Mouse (Mus musculus) spleen, embryonic (tissue): ENCODE measurements around the gene Ryk.

Experiments
- CTCF ChIA-PET: fragments of 350-600 bp; sonication (Branson Sonifier 250); formaldehyde crosslinking; loops from one replicate; lab custom pipeline; 2022; lab: Charles Lee

Gene Ryk

DNA sequence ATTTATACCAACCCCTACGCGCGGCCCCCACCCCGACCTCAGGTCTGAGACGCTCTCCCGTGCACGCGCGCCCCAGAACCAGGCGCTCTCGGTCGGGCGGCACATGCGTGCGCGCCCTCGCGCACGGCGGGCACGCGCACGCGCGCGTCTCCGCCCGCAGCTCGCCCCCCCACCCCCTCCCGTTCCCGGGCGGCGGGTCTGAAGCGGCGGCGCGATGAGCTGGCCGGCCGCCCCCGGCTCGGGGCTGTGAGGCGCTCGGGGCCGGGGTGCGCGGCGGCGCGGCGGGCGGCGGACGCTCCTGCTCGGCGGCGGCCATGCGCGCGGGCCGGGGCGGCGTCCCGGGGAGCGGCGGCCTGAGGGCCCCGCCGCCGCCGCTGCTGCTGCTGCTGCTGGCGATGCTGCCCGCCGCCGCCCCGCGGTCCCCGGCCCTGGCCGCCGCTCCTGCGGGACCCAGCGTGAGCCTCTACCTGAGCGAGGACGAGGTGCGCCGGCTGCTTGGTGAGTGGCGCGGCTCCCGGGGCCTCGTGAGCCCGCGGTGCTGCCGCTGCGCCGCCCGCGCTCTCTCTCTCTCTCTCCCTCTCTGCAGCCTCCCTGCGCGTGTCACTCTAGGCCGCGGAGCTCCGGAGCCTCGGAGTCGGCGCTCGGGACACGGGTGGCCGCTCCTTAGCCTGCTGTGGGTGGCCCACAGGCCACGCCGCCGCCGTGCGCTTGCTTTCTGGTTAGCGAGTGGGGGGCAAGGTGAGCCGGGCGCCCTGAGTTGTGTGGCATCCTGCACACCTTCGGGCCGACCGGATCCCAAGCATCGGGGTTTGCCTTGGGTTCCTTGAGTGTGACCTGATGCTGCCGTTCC is at the start of gene Ryk:
Ryk (plus strand) TSS at position 176 of the 850 bp plus-strand sequence.
- CTCF ChIA-PET = no interaction called here

DNA sequence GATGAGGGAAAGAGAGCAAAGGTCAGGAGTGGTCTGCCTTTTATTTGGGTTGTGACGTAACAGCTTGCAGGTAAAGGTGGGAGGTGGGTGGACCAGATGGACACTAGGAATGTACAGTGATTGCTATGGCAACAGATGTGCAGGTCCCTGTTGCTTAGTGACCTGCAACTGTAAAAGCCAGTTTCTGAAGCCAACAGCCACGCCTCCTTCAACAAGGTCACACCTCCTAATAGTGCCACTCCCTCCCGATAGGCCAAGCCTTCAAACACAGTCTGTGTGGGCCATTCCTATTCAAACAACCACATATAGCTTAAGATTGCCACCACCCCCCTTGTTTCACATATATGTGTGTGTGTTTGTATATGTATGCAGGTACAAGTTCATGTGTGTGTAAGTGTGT is 45.2 kb upstream of the Ryk start:
- CTCF ChIA-PET = no interaction called here

DNA sequence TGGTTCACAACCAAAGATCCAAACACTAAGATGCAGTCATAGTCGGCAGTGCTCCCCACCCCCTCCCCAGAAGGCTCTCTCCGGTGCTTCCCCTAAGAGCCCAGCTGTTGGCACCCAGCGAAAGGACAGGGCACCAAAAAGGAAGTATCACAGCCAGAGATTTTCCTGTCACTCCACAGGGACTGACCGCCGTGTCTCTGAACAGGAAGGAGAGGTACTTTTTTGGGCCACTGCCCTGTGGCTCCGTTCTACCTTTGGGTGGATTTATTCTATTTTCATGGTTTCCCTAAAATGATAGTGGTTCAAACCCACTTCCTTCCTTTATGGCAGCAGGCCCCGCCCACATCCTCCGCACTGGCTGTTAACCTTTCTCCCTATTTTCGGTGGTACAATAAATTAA is 42.9 kb upstream of the Ryk start:
- CTCF ChIA-PET = no interaction called here

DNA sequence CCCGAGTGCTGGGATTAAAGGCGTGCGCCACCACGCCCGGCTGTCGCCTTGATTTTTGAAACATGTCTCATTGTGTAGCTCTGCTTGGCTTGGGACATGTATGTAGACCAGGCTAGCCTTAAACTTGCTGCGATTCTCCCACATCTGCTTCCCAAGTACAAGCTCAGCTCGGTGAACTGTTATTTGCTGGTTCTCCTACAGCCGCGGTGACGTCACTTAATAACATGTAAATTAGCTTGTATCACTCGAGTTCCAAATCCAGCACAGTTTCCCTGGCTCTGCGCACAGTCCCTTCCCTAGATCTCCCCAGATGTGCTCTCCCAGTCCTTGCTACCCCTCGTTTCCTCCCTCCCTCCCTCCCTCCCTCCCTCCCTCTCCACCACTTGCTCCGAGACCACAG is 41.9 kb upstream of the Ryk start:
- CTCF ChIA-PET = interaction anchor here (0.5 kb wide), 1 partner anchor 694 kb away, joined by 3 read pairs; no protein-coding TSS in a partner anchor

DNA sequence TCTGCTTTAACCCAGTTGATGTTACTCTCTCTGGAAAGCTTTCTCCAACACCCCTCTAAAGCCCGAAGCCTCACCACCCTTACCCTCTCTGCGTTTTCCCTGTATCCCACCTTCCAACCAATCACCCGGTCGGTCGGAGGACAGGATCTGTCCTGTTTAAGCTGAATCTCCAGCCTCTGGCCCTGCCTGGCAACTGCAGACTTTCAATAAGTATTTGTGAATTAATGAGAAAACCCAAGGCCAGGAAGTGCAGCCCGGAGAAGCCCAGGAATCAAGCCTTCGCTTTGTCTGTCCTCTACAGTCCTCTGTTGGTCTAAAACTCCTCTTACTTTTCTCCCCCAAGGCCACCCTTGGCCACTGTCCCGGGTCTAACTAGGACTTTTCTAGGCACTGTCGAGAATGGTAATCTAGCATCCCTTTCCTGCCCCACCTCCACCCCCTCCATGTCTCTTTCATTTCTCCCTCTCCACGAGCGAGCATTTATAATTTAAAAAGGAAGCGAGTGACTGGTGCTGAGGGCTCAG is 41.4 kb upstream of the Ryk start:
- CTCF ChIA-PET = interaction anchor here (0.5 kb wide), 1 partner anchor 694 kb away, joined by 3 read pairs; no protein-coding TSS in a partner anchor

DNA sequence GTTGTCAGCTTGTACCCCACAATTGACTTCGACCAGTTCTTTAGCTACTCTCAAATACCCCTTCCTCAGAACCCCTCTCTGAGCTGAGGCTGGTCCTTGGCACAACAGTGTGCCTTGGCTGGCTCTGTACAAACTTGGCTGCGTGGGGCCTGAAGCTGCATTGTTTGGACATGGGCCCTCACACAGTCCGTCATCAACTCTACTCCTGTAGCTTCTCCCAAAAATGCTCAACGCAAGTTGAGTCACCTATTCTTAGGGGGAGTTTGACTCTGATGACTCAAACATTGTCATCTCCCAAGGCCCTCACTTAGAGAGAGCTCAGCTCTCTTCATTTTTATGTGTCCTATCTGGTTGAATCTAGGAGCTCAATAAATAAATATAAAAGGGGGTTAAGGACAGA is 36.3 kb upstream of the Ryk start:
- CTCF ChIA-PET = no interaction called here

DNA sequence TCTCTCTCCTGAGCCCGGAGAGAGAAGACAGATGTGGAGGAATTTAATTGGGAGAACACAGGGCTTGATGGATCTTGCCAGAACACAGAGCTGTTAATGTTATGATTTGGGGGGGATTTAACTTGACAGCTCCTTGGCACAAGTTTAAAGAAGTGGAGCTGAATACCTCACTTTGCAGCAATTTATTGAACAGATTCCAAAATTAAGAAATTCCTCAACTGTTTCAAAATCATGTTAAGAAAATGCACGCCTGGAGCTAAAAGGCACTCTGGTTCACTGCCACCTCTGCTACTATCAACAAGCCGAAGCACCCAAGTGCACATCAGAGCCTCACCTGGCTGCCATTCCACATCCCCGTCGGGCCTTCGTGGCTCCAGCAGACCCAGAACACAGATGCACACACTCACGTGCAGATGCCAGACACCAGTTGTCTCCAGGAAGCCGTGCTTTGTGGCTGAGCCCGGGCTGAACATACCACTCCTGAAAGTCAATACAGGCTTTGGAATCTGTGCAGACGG is 28.6 kb upstream of the Ryk start:
- CTCF ChIA-PET = no interaction called here

DNA sequence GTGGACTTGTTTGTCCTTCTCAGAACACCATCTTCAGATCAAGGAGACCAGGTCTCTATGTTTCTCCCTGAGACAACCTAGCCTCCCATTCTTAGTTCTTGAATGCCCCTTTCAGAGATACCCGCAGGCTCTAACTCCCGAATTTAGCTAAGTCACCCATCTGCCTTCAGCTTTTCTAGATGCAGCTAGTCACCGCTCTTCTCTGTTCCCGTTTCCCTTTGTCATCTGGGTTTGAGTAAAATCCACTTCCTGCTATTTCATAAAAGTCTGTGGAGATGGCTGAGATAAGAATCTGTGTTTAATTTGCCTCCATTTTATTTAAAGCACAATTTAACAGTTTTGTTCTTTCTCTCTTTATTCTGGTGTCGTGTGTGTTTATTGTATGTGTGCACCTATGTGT is 23.5 kb upstream of the Ryk start:
- CTCF ChIA-PET = no interaction called here

DNA sequence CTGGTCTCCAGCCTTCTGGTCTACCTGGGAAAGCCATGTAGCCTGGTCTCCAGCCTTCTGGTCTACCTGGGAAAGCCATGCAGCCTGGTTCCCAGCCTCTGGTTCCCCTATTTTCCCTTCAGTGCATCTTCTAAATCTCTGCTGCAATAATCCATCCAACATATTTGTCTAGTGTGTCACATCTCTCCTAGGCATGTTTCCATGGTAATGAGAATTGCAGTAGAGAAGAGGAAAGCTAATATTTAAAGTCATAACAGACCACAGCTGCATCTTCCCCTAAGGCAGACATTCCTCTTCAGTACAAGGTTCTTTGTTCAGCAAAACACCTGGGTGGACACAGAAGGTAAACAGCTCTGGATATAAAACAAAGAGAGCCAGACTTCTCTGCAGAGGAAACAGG is 16.5 kb upstream of the Ryk start:
- CTCF ChIA-PET = no interaction called here

DNA sequence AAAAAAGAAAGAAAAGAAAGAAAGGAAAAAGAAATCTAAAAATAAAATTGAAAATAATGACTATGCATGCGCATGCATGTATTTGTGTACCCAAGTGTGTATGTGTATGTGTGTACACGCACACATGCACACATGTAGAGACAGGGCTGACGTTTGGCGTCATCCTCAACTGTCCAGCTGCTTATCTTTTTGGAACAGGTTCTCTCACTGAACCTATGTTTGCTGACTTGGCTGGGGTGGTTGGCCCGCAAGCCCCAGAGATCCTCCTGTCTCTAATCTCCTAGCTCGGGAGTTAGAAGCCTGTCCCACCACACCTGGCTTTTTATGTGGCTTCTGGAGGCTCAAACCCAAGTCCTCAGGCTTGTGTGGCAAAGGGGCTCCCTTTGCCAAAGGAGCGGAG is 6.1 kb upstream of the Ryk start:
- CTCF ChIA-PET = no interaction called here

DNA sequence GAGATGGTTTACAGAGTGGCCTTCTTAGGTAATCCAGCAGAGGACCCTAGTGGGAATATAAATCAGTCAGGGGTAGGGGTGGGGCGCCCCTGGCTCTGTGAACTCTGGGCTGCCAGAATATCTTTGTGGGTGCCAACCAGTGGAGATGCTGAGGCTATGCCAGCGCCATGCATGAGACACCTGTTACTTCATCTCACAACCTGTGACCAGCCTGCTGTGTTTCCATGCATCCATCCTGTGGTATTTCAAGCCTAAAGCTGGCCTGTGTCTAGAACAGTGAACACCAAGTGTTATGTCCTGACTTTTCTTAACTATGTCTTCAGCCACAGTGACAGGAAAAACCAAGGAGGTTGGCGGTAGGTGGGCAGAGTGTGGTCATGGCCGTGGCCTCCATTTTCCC is 3.2 kb upstream of the Ryk start:
- CTCF ChIA-PET = no interaction called here

DNA sequence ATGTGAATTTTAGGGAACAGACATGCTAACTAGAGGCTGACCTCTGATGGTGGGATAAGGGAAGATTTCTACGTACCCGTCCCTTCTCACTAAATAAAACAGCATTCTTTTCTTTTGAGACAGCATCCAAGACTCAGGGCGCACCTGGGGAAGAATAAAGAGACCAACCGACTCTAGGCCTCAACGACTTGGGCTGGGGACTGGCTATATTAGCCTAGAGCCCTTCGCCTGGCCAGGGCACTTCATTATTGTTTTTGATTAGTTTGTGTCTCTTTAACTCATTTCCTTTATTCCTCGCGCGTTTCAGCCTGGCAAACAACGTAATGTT is 339 bp upstream of the Ryk start:
- CTCF ChIA-PET = no interaction called here

DNA sequence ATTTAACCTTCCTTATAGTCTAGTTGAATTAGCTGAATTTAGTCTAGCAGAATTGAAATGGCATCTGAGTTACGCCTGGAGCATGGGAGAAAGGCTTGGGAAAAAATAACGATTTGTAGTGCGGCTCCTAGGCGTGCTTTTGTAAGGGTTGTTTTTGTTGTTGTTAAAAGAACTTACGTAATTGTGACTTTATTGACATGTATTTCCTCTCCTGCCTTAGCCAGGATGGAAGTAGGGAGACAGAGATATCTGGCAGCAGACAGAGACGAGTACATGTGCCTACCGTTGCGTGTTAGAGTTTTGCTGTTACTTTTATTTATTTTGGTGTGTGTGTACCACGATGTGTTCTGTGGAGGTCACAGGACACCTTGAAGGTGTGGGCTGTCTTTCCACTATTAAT is 1.6 kb downstream of the Ryk start:
- CTCF ChIA-PET = no interaction called here

DNA sequence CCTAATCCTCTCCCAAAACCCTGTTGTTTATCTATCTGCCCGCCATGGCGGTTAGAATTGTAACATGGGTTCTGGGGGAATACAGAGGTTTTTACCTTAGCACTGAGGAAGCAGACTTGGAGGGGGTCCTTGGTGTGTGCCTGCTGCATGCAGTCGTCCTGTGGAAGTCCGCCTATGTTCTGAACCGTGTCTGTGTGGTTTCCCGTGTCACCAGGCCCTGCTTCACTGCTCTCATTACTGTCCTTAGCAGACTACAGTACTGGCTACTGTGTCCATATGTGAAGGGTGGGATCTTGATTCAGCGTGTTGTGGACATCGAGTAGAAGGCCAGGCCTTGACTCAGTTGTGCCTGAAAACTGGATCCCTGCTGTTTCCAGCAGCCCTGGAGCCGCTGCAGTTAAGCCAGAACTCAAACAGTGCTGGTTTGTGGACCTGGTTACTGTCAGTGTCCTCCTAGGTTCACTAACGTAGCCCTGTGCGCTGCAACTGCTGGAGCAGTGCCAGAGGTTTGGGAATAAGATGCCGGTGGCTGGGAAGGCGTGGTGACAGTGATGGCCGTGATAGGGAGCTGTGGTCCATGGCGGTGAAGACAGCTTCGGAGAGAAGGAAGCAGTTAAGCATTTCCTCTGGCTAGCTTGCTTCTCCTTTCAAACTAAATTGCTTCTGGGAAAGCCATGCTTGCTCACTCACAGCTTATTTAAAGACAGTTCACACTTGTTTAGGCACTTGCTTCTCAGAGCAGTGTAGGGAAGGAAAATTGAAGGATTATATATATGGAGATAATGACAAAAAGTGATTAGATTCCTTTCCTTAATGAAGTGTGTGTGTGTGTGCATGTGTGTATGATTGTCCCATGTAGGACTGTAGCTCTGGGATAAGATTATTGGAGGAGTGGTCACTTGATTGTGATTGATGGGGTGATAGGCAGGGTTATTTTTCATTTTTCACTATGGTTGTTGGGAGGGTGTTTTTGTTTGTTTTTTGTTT is 6.4 kb downstream of the Ryk start:
- CTCF ChIA-PET = no interaction called here

DNA sequence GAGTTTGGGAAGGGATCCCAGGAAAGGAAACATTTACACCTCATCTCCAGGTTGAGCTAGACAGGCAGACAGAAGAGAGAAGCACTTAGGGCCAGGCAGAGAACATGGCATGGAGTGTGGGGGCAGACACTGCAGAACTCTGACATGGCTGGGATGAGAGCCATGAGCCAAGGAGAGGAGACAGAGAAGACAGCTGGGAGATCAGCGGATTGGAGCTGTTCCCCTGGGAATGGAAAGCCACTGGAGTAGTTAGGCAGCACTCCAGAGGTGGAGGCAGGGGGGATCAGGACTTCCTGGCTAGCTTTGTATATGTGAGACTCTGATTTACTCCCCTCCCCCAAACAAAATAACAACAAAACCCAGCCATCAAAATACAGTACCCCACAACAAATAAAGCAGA is 7.1 kb downstream of the Ryk start:
- CTCF ChIA-PET = no interaction called here

DNA sequence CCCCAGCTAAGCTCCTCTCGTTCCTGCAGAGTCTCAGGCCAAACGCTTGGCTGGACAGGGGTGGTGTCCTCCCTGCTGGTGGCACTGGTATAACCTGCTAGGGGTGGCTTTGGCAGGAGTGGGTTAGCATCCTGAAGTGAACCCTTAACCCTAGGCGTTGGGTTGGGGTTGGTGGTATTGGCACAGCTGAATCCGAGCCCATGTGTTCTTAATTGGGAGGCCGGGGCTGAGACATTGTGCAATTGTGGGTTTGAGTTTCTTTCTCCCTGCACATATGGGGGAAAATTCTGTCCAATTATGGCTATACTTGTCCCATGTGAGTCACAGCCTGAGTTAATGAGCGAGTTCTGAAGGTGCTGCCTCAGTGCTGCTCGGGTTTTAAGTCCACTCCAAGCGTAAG is 7.8 kb downstream of the Ryk start:
- CTCF ChIA-PET = no interaction called here

DNA sequence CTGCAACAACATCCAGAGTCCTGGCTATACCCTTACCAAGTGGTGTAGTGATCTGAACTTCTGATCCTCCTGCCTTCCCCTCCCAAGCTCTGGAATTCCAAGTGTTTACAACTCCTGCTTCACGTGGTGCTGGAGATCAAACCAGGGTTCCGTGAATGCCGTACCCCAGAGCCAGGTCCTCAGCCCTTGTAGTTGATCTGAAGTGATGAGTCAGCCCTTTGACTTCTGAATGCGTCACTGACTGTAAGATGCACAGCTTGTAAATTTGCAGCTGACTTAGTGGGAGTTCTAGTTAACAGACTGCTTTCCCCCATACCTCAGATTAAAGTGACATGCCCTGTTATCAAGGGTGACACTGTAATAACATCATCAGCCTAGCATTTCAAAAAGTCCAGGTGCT is 8.9 kb downstream of the Ryk start:
- CTCF ChIA-PET = interaction anchor here (0.5 kb wide), 1 partner anchor 49 kb away, joined by 11 read pairs; no protein-coding TSS in a partner anchor

DNA sequence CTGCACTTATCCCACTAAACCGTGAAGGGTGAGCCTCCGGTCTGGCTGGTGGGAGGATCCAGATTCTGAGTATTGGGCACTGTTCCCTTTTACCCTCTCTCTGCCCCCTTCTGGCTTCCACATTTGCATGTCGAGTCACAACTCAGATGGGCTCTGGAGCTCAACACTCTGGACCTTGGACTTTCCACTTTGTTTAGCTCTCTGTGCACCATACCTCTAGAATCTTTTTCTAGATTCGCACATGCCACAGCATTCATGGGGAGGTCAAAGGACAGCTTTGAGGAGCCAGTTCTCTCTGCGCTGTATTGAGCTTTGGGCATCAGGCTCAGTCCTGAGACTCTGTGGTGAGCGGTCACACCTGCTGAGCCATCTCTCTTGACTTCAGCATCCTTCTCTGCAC is 11.1 kb downstream of the Ryk start:
- CTCF ChIA-PET = no interaction called here

DNA sequence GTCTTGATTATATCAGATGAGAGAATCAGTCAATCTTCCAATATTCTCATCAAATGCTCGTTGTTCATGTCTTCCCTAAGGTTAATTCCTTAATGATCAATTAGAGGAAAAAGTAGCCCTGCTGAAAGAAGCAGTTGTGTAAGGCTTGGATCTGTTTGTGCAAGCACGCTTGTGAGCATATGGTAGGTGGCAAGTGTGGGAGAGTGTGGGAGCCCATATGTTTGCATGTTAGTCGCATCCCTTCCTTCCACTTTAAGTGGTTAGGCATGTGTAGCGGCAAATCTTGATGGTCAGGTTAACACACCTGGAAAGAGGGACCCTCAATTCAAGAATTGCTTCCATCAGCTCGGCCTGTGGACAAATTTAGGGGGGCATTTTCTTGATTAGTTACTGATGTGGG is 11.6 kb downstream of the Ryk start:
- CTCF ChIA-PET = no interaction called here

DNA sequence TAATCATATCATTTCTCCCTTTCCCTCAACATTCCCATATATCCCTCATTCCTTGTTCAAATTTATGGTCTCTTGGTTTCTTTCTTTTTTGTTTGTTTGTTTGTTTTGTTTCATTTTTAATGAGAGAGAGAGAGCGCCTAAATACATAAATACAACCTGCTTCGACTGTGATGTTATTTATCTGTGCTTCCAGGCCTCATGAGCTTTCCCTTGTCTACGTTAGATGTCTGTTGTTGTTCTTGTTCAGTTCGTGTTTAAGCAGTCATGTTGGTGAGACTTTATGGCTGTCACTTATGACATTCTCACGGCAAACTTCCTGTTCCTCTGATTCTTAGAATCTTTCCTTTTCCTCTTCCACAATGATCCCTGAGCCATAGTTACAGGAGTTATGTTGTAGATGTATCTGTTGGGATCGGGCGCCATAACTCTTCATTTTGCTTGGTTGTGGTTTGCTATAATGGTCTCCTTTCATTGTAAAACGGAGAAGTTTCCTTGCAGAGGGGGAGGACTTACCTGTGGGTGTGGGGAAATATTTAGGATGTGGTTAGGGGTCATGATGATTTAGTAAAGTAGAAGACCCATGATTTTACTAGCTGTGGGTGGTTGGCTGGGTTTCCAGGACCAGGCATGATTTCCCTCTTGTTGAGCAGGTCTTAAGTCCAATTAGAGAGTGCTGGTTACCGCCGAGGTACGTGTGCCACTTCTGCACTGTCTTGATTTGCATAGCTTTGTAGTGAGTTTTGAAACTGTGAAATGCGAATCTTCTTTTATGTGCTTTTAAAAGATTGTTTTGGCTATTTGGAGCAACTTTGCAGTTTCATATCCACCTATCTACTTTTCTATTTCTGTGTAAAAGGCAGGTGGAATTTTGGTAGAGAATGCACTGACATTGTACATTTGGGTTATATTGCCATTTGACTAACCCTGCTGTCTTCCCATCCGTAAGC is 17.6 kb downstream of the Ryk start:
- CTCF ChIA-PET = no interaction called here

DNA sequence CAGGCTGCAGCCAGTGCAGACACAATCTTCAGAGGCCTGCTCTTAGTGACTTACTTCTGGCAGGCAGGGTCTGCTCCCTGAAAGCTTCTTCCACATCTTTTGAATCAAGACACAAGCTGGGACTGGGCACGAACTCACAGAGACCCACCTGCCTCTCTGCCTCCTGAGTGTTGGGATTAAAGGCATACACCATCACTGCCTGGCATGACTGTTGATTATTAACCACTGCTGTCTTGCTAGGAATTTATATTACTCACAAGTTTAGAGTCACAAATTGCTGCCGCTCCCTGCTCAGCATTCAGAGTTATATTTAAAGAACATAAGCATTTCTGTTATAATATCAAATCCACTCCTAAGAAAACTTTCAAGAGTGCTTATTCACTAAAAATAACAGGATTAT is 23.1 kb downstream of the Ryk start:
- CTCF ChIA-PET = no interaction called here
